Mouse (Mus musculus) 416B (cell line): ENCODE data around the gene Eif5a.
A peak's percentile ranks its signal among the peaks of the same experiment; 100 is the strongest.

Experiments used
- DNase-seq: peaks from one replicate; pipeline ENCODE4 v3.0.0; 2011; ENCODE audit warnings: low read depth

Gene Eif5a

GRCm38 (mm10) chr11:69902972-69903371 lies 18.8 kb downstream of the Eif5a start:
- DNase-seq: no peak

GRCm38 (mm10) chr11:69901993-69902392 lies 19.8 kb downstream of the Eif5a start:
- DNase-seq: no peak

GRCm38 (mm10) chr11:69901406-69901846 lies 20.3 kb downstream of the Eif5a start:
- DNase-seq: peak; percentile 99

GRCm38 (mm10) chr11:69900471-69901405 lies 21.0 kb downstream of the Eif5a start, which contains the start of the genes 2810408A11Rik and Neurl4:
Gene 2810408A11Rik (minus strand): TSS chr11:69900987.
Gene Neurl4 (plus strand): TSS chr11:69901072.
- peak; percentile 99 for DNase-seq

- no peak for DNase-seq
Observed at GRCm38 (mm10) chr11:69899870-69900269, 21.9 kb downstream of the Eif5a start.

- peak; percentile 87 for DNase-seq
Observed at GRCm38 (mm10) chr11:69895291-69895690, 26.5 kb downstream of the Eif5a start, which contains the start of gene Acap1. Gene Acap1 (minus strand): TSS chr11:69895539.

- DNase-seq: peak; percentile 92
Observed at GRCm38 (mm10) chr11:69894671-69895070, 27.1 kb downstream of the Eif5a start.

GRCm38 (mm10) chr11:69891482-69891881 lies 30.3 kb downstream of the Eif5a start:
- DNase-seq: no peak

GRCm38 (mm10) chr11:69886907-69887635 lies 34.7 kb downstream of the Eif5a start:
- DNase-seq: peak; percentile 49

GRCm38 (mm10) chr11:69884663-69885062 lies 37.1 kb downstream of the Eif5a start:
- DNase-seq: no peak

- no peak for DNase-seq
Observed at GRCm38 (mm10) chr11:69884240-69884639, 37.5 kb downstream of the Eif5a start.

- no peak for DNase-seq
Observed at GRCm38 (mm10) chr11:69883527-69884151, 38.1 kb downstream of the Eif5a start.

GRCm38 (mm10) chr11:69883066-69883465 lies 38.7 kb downstream of the Eif5a start:
- DNase-seq: peak; percentile 63

- DNase-seq: no peak
Observed at GRCm38 (mm10) chr11:69881787-69882670, 39.7 kb downstream of the Eif5a start.

GRCm38 (mm10) chr11:69880853-69881603 lies 40.7 kb downstream of the Eif5a start, which contains the start of gene Kctd11:
Gene Kctd11 (minus strand): TSS chr11:69881406.
- peak; percentile 89 for DNase-seq

GRCm38 (mm10) chr11:69880506-69880852 lies 41.3 kb downstream of the Eif5a start:
- peak; percentile 83 for DNase-seq

- no peak for DNase-seq
Observed at GRCm38 (mm10) chr11:69879711-69880110, 42.0 kb downstream of the Eif5a start.

GRCm38 (mm10) chr11:69878952-69879351 lies 42.8 kb downstream of the Eif5a start:
- DNase-seq: no peak

GRCm38 (mm10) chr11:69878399-69878798 lies 43.4 kb downstream of the Eif5a start:
- no peak for DNase-seq

- no peak for DNase-seq
Observed at GRCm38 (mm10) chr11:69877878-69878277, 43.9 kb downstream of the Eif5a start, which contains the start of gene Tmem95. Gene Tmem95 (minus strand): TSS chr11:69878018.
